Mouse (Mus musculus) testis, adult 2 months (tissue): ENCODE measurements around the gene Prl.

Source experiments
- CTCF ChIP-seq: fragments of 200-500 bp; IDR thresholded peaks from 2 replicates; pipeline ENCODE4 v1.5.1; 2012; ENCODE audit warnings: low read depth, mild to moderate bottlenecking, inconsistent platforms, low read length, moderate library complexity; ENCODE audit not compliant: control insufficient read depth, insufficient read depth, insufficient replicate concordance
- POLR2A ChIP-seq: fragments of 200-500 bp; IDR thresholded peaks from 2 replicates; pipeline ENCODE4 v1.6.1; 2012; ENCODE audit warnings: low read depth, mild to moderate bottlenecking, inconsistent platforms, low read length, moderate library complexity; ENCODE audit not compliant: control insufficient read depth

- TF ChIP-seq CTCF: no peak
- TF ChIP-seq POLR2A: no peak
These were observed 30.0 kb upstream of the Prl start for GRCm38 (mm10) chr13:27027376-27027775.
